Mouse (Mus musculus) embryonic facial prominence, embryonic 11.5 days (tissue): Measurements from ENCODE around the gene Cgas. TPM values are rescaled to one million over a fixed set of nuclear protein-coding genes. Genes with fewer than 3 reads are reported as not detected.
"Not testable (repeated sequence)": the region's sequence is repeated elsewhere in the genome, so short reads cannot be mapped to it uniquely, and the experiment has no call there.

Source experiments
- ATAC-seq: fragments of 200-750 bp; cut with Nextera tagmentation; replicated peaks from 2 replicates; pipeline ENCODE4 v1.8.0; 2017; ENCODE audit warnings: low read depth; ENCODE audit not compliant: insufficient number of reproducible peaks, low FRiP score, low TSS enrichment
- DNase-seq: peaks from one replicate; pipeline ENCODE4 v3.0.0-alpha.2; 2015; ENCODE audit warnings: low spot score
- H3K27ac ChIP-seq: fragments of 300-500 bp; sonication (generic); replicated peaks from 2 replicates; pipeline ENCODE4 v1.5.1; 2014; ENCODE audit warnings: mild to moderate bottlenecking, low read depth, low read length, control low read depth
- H3K27me3 ChIP-seq: fragments of 300-500 bp; sonication (generic); 2 replicates; pipeline ENCODE4 v1.6.1; 2014; ENCODE audit warnings: mild to moderate bottlenecking, low read length, moderate library complexity, mixed read lengths; ENCODE audit not compliant: control insufficient read depth, insufficient read depth
- H3K36me3 ChIP-seq: fragments of 300-500 bp; sonication (generic); replicated peaks from 2 replicates; pipeline ENCODE4 v1.6.1; 2014; ENCODE audit warnings: low read depth, mild to moderate bottlenecking, low read length, moderate library complexity, mixed read lengths; ENCODE audit not compliant: control insufficient read depth, insufficient read depth
- H3K4me1 ChIP-seq: fragments of 300-500 bp; sonication (generic); 2 replicates; pipeline ENCODE4 v1.6.1; 2014; ENCODE audit warnings: low read length, mixed read lengths; ENCODE audit not compliant: control insufficient read depth, insufficient read depth
- H3K4me2 ChIP-seq: fragments of 300-500 bp; sonication (generic); 2 replicates; pipeline ENCODE4 v1.6.1; 2014; ENCODE audit warnings: low read depth, mild to moderate bottlenecking, control low read depth, low read length, moderate library complexity
- H3K4me3 ChIP-seq: fragments of 300-500 bp; sonication (generic); 2 replicates; pipeline ENCODE4 v1.5.1; 2014; ENCODE audit warnings: low read depth, low read length, control low read depth
- H3K9ac ChIP-seq: fragments of 300-500 bp; sonication (generic); replicated peaks from 2 replicates; pipeline ENCODE4 v1.6.1; 2014; ENCODE audit warnings: mild to moderate bottlenecking, control low read depth, low read length
- H3K9me3 ChIP-seq: fragments of 300-500 bp; sonication (generic); replicated peaks from 2 replicates; pipeline ENCODE4 v1.6.1; 2016; ENCODE audit warnings: mild to moderate bottlenecking, low read length, inconsistent platforms, mixed read lengths; ENCODE audit not compliant: control insufficient read depth
- WGBS: fragments of 180-500 bp; shearing (Covaris S2); extraction: QIAGEN DNeasy Blood & Tissue Kit; methylation state at CpG from one replicate; pipeline ENCODE4 v1.1.7; 2014; 5-methylcytosine and 5-hydroxymethylcytosine counted together
- polyA plus RNA-seq: library from polyadenylated mRNA; unstranded; fragments of >200 nt; fragmentation: Nextera tagmentation; extraction: Ambion mirVana; gene quantifications from 2 replicates; pipeline ENCODE4 v1.2.1, GENCODE M21; 2014

Gene Cgas
- polyA plus RNA-seq, 1 experiment from 2014 or later = 0.84 TPM

DNA sequence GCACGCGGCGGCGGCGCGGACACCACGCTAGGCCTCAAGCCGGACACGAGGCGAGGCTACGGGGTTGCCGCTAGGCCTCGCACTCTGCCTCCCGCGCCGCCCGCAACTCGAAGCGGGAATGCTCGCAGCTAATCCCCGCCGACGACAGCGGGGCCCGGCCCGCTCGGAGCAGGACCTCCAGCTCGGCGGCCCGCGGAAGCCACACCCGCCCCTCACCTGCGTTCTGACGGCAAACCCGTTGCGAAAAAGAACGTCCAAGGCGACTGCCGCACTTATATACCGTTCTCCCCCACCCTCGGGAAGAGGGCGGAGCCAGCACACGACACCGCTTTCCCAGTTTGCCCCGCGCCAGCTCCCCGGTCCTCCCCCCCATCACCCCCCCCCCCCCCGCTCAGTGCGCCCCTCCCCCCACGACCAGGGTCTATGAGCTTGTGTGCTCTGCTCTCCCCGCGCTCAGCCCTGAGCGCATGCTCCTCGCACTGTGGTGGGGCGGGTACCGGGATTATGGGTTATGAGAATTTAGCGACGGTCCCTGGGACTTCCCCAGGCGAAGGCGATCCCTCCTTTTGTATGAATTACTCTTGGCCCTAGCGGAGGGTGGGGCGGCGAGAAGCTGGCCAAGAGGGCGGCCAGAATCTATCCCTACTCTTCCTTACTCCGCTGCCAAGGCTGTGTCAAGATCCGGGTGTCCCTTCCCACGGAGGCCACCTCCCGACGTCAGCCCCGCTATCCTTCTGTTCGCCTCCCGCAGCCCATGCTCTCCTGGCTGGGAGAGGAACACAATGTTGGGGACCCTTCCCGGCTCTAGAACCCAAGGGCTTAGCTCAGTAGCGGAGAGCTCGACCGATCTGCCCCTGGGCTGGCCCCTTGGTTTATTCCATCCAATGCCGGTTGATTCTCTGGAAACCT is 38.6 kb upstream of the Cgas start:
- Histone ChIP-seq H3K4me1 (no peaks in the 10 kb centered on the region), H3K4me2 (peak overlapping the region; percentile 59)
- peak; percentile 99 for ATAC-seq

DNA sequence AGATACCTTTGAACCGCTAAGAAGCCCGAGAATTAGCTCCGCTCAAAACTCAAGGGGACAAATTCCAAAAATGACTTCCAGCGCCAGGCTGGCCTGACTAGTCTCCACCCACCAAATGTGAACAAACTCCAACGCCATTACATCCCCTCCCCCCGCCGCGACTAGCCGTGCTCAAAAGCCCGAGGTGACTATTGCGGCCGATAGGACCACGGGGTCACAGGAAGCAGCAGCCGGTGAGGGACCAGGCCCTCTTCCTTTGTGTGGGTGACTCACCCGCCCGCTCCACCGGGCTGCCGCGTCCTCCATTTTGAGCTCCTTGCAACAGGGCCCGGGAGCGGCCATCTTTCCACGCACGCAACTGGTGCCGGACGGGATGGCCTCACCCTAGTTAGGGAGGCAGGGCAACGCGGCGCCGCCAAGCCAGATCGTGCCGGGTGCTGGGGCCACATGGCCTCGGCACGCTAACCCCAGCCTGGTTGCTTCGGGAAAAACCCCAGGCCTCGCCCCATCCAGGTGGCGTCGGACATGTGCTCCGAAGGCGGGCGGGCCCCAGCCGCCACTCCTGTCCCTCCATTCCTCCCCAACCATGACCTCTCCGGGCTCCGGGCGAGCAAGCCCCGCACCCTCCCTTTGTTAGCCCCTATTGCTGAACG is 37.8 kb upstream of the Cgas start:
- peak overlapping the region; percentile 100 for H3K9ac ChIP-seq
- H3K4me1 ChIP-seq = no peaks in the 10 kb centered on the region
- ATAC-seq (peak; percentile 19), DNase-seq (peak; percentile 69)
- H3K9me3 ChIP-seq = no peaks in the 10 kb centered on the region
- H3K27me3 ChIP-seq = no peaks in the 10 kb centered on the region
- H3K4me3 ChIP-seq = peak overlapping the region; percentile 99
- peak overlapping the region; percentile 55 for H3K4me2 ChIP-seq
- H3K27ac ChIP-seq = peak overlapping the region; percentile 96
- WGBS = under 1% methylated on average over 46 of the region's 46 CpGs
- peaks cover 5% of the 10 kb centered on the region for H3K36me3 ChIP-seq

More for the DNA sequence above, 38.6 kb upstream of the Cgas start:
- Histone ChIP-seq H3K36me3 (peaks cover 5% of the 10 kb centered on the region), H3K27me3 (no peaks in the 10 kb centered on the region), H3K9me3 (no peaks in the 10 kb centered on the region), H3K9ac (peak overlapping the region; percentile 100), H3K27ac (peak overlapping the region; percentile 96), H3K4me3 (peak overlapping the region; percentile 99)
- DNase-seq = peak; percentile 99
- under 1% methylated on average over 69 of the region's 77 CpGs for WGBS

GRCm38 (mm10) chr9:78480227-78480626 is 37.2 kb upstream of the Cgas start:
- not testable (repeated sequence) for H3K36me3 ChIP-seq, H3K4me1 ChIP-seq, H3K27me3 ChIP-seq, ATAC-seq, DNase-seq, H3K9me3 ChIP-seq
- H3K4me3 ChIP-seq = peak overlapping the region; percentile 99
- H3K27ac ChIP-seq = peak overlapping the region; percentile 96; the same call in 1 of the 2 replicates
- 0% methylated on average over 13 of the region's 13 CpGs for WGBS
- H3K4me2 ChIP-seq = peak overlapping the region; percentile 55
- H3K9ac ChIP-seq = peak overlapping the region; percentile 100

DNA sequence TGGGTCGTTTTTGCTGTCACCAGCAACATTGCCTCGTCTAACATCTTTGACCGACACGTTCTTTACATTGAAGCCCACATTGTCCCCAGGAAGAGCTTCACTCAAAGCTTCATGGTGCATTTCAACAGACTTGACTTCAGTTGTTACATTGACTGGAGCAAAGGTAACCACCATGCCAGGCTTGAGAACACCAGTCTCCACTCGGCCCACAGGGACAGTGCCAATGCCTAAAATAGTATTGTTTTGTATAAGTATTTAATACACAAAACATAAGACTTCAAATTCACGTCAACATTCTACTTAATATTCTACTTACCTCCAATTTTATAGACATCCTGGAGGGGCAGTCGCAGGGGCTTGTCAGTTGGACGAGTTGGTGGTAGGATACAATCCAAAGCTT is 36.3 kb upstream of the Cgas start:
- DNase-seq, H3K27ac ChIP-seq, ATAC-seq, H3K4me1 ChIP-seq, H3K27me3 ChIP-seq, H3K9me3 ChIP-seq, H3K36me3 ChIP-seq: not testable (repeated sequence)
- 36% methylated on average over 7 of the region's 8 CpGs for WGBS
- Histone ChIP-seq H3K4me3 (peak overlapping the region; percentile 99), H3K9ac (peak overlapping the region; percentile 34; the same call in 1 of the 2 replicates), H3K4me2 (peak overlapping the region; percentile 47)

DNA sequence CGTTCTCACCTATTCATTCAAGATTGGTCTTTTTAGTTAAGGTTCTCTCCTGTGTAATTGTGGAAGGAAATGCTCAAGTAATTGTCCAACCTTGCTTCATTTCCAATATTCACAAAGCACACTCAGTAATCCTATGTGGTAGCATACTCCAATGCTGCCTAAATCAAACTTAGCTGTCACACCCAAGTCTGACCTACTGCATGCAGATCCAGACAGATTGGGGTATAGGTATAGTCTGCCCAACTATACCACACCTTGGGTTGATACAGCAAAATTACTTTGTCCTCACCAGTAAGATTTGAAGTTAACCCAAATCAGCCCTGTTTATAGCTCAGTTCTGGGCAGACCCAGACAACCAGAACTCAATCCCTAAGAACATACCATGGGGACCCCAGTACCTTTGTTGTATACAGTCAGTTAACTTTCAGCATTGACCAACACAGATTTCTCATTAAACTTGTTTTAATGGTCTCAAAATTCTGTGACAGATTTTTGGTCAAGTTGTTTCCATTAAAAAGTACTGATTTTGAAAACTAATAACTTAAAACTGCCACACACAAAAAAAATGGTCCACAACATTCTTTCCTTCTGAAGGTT is 35.1 kb upstream of the Cgas start:
- WGBS = 54% methylated on average over 1 of the region's 1 CpGs
- H3K9ac ChIP-seq = 0 out of 2 replicates have a peak overlapping the region, but pooled peaks have one; percentile 9
- not testable (repeated sequence) for H3K4me1 ChIP-seq, ATAC-seq, H3K27me3 ChIP-seq, H3K4me2 ChIP-seq, H3K4me3 ChIP-seq, H3K36me3 ChIP-seq, H3K9me3 ChIP-seq, DNase-seq, H3K27ac ChIP-seq

DNA sequence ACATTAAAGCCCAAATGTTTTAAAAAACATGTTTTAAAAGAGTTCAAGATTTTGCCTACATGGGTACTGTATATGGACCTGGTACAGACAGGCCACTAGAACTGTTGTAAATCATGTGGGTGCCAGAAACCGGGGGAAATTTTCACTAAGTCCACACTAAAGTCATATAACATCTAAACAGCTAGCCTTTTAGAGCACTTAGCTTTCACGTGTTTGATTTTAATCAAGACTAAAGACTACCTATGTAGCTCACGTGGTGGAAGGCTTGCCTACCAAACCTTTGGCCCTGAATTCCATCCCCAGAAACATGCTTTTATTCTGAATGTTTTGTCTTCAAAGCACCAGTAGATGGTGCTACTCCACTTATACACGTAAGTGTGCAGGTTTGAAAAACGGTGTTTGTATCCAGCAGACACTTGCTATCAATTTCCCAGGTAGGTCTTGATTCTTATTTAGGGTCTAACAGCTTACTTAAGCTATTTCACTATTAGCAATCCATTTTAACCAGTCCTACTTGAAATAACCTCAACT is 34.0 kb upstream of the Cgas start:
- no peaks in the 10 kb centered on the region for H3K9me3 ChIP-seq
- WGBS = 4% methylated on average over 5 of the region's 5 CpGs
- no peaks in the 10 kb centered on the region for H3K27me3 ChIP-seq
- H3K4me1 ChIP-seq = no peaks in the 10 kb centered on the region
- H3K4me3 ChIP-seq = no peak overlapping the region
- peaks cover 5% of the 10 kb centered on the region for H3K36me3 ChIP-seq
- no peak overlapping the region for H3K9ac ChIP-seq
- ATAC-seq (no peak), DNase-seq (peak; percentile 75)
- H3K27ac ChIP-seq = no peak overlapping the region
- H3K4me2 ChIP-seq = no peak overlapping the region

GRCm38 (mm10) chr9:78476531-78477020 is 33.5 kb upstream of the Cgas start:
- DNase-seq = peak; percentile 55
- Histone ChIP-seq H3K36me3 (peaks cover 5% of the 10 kb centered on the region), H3K4me1 (no peaks in the 10 kb centered on the region), H3K4me3 (no peak overlapping the region), H3K9ac (no peak overlapping the region), H3K9me3 (no peaks in the 10 kb centered on the region), H3K27ac (no peak overlapping the region), H3K4me2 (no peak overlapping the region), H3K27me3 (no peaks in the 10 kb centered on the region)
- WGBS = 26% methylated on average over 1 of the region's 1 CpGs
- 0 out of 2 replicates have a peak, but pooled peaks have one; percentile 11 for ATAC-seq
